Mouse (Mus musculus): ENCODE data around the gene Sp100. TPM values are rescaled to one million over a fixed set of nuclear protein-coding genes. Genes with fewer than 3 reads are reported as not detected.
A peak's percentile ranks its signal among the peaks of the same experiment; 100 is the strongest.

Gene Sp100
- polyA plus RNA-seq, 1 experiment from 2014 or later = 0.32 TPM

DNA sequence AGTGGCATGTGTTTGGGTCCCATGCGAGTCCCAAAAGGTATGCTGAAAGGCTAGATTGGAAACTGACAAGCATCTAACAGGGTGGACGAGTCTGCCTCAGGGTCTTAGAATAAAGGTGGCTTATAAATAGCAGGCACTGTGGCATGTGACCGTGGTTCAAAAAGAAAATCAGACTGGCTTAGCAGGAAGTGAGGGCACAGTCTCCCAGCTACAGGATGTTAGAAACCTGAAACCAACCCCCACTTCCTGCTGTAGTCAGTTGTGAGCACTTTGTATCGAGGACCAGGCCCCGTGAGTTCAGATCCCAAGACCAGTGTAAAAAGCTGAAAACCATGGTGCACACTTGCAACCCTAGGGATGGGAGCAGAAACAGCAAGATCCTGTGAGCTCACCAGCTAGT, 37.6 kb downstream of the Sp100 start:
- Histone ChIP-seq H3K36me3 (ENCODE audit: control insufficient read depth, insufficient read depth, low read length) (no peaks in the 10 kb centered on the region), H3K4me1 (ENCODE audit: control insufficient read depth, insufficient read depth, low read length) (no peaks in the 10 kb centered on the region), H3K4me3 (ENCODE audit: low read depth, low read length) (no peak overlapping the region), H3K27ac (ENCODE audit: low read depth, low read length) (no peak overlapping the region), H3K9me3 (replicated peaks; ENCODE audit: control insufficient read depth, low read length) (no peaks in the 10 kb centered on the region), H3K4me2 (ENCODE audit: low read length) (no peak overlapping the region), H3K9ac (ENCODE audit: low read length) (no peak overlapping the region), H3K27me3 (replicated peaks; ENCODE audit: control insufficient read depth, insufficient read depth, low read length) (no peaks in the 10 kb centered on the region)
- DNase-seq (ENCODE audit: low spot score) = no peak
- WGBS = 90% methylated on average over 5 of the region's 5 CpGs
- no peak for ATAC-seq

- Histone ChIP-seq H3K9me3 (replicated peaks; ENCODE audit: control insufficient read depth, low read length) (no peaks in the 10 kb centered on the region), H3K36me3 (ENCODE audit: control insufficient read depth, insufficient read depth, low read length) (no peaks in the 10 kb centered on the region), H3K4me2 (ENCODE audit: low read length) (no peak overlapping the region), H3K4me3 (ENCODE audit: low read depth, low read length) (no peak overlapping the region), H3K4me1 (ENCODE audit: control insufficient read depth, insufficient read depth, low read length) (no peaks in the 10 kb centered on the region), H3K27ac (ENCODE audit: low read depth, low read length) (no peak overlapping the region), H3K27me3 (replicated peaks; ENCODE audit: control insufficient read depth, insufficient read depth, low read length) (no peaks in the 10 kb centered on the region), H3K9ac (ENCODE audit: low read length) (no peak overlapping the region)
- 87% methylated on average over 3 of the region's 3 CpGs for WGBS
- ATAC-seq (no peak), DNase-seq (ENCODE audit: low spot score) (no peak)
Observed at GRCm38 (mm10) chr1:85690544-85690943, 40.8 kb downstream of the Sp100 start.

- Histone ChIP-seq H3K36me3 (ENCODE audit: control insufficient read depth, insufficient read depth, low read length) (no peaks in the 10 kb centered on the region), H3K9me3 (replicated peaks; ENCODE audit: control insufficient read depth, low read length) (no peaks in the 10 kb centered on the region), H3K4me3 (ENCODE audit: low read depth, low read length) (no peak overlapping the region), H3K27ac (ENCODE audit: low read depth, low read length) (no peak overlapping the region), H3K4me1 (ENCODE audit: control insufficient read depth, insufficient read depth, low read length) (no peaks in the 10 kb centered on the region), H3K9ac (ENCODE audit: low read length) (no peak overlapping the region), H3K4me2 (ENCODE audit: low read length) (no peak overlapping the region), H3K27me3 (replicated peaks; ENCODE audit: control insufficient read depth, insufficient read depth, low read length) (no peaks in the 10 kb centered on the region)
- WGBS = 94% methylated on average over 1 of the region's 1 CpGs
- ATAC-seq (no peak), DNase-seq (ENCODE audit: low spot score) (no peak)
Observed at GRCm38 (mm10) chr1:85692281-85692680, 42.5 kb downstream of the Sp100 start.

GRCm38 (mm10) chr1:85693280-85693679, 43.5 kb downstream of the Sp100 start:
- Histone ChIP-seq H3K9me3 (replicated peaks; ENCODE audit: control insufficient read depth, low read length) (no peaks in the 10 kb centered on the region), H3K9ac (ENCODE audit: low read length) (no peak overlapping the region), H3K36me3 (ENCODE audit: control insufficient read depth, insufficient read depth, low read length) (no peaks in the 10 kb centered on the region), H3K4me1 (ENCODE audit: control insufficient read depth, insufficient read depth, low read length) (no peaks in the 10 kb centered on the region), H3K27me3 (replicated peaks; ENCODE audit: control insufficient read depth, insufficient read depth, low read length) (no peaks in the 10 kb centered on the region), H3K4me2 (ENCODE audit: low read length) (no peak overlapping the region), H3K4me3 (ENCODE audit: low read depth, low read length) (no peak overlapping the region), H3K27ac (ENCODE audit: low read depth, low read length) (no peak overlapping the region)
- ATAC-seq (no peak), DNase-seq (ENCODE audit: low spot score) (no peak)
- 78% methylated on average over 3 of the region's 3 CpGs for WGBS

DNA sequence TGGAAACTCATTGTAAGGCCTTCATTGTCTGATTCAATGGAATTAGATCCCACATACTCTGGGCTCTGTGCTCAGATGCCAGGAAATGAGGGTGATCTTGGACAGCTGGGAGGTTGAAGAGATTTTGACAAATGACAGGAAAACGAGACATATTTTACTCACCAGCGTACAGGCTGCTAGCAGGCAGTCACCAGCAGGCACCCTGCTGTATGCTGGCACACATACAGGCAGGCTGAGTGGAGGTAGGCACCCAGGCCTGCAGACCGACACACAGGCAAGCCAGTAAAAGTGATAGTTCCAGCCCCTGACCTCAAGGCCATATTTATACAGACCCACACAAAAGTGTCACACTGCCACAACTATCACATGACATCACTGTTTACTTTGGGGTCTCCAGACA, 45.9 kb downstream of the Sp100 start:
- Histone ChIP-seq H3K4me1 (ENCODE audit: control insufficient read depth, insufficient read depth, low read length) (no peaks in the 10 kb centered on the region), H3K36me3 (ENCODE audit: control insufficient read depth, insufficient read depth, low read length) (no peaks in the 10 kb centered on the region), H3K4me3 (ENCODE audit: low read depth, low read length) (no peak overlapping the region), H3K27ac (ENCODE audit: low read depth, low read length) (no peak overlapping the region), H3K27me3 (replicated peaks; ENCODE audit: control insufficient read depth, insufficient read depth, low read length) (no peaks in the 10 kb centered on the region), H3K9ac (ENCODE audit: low read length) (no peak overlapping the region), H3K9me3 (replicated peaks; ENCODE audit: control insufficient read depth, low read length) (no peaks in the 10 kb centered on the region), H3K4me2 (ENCODE audit: low read length) (no peak overlapping the region)
- DNase-seq (ENCODE audit: low spot score) (no peak), ATAC-seq (no peak)
- 80% methylated on average over 3 of the region's 3 CpGs for WGBS

DNA sequence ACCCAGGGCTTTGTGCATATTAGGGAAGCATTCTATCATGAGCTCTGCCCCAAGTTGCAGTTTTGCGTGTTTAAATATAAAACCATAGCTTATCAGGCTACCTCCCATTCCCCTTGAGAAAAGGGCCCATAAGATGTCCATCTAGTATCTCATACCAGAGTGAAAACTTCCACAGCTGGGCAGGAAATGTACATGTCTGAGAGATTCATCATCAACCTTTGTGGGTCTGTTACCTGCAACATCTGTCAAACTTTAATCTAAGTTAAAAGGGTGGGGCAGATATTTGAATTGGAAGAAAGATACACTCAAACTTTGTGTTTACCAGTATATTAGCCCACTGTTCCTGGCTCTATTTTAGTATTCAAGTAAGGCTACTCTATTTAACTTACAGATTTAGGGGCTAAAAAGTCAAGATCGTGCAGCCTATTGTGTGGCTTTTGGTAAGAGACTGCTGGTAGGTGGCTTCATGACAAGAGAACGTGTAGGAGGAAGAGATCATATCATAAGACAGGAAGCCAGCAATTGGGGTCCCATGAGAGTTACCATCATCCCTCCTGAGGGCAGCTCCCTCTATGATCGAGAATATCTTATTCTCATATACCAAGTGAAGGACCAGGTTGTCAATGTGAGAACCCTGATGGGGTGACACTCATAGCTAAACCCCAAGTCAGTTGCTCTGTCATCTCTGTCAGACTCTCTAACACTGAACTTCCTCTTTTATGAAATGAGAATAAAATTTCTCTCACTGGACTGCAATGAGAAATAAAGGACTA, 48.1 kb downstream of the Sp100 start:
- no peaks in the 10 kb centered on the region for H3K9me3 ChIP-seq (replicated peaks; ENCODE audit: control insufficient read depth, low read length)
- H3K27ac ChIP-seq (ENCODE audit: low read depth, low read length) = no peak overlapping the region
- DNase-seq (ENCODE audit: low spot score) = no peak
- H3K4me2 ChIP-seq (ENCODE audit: low read length) = no peak overlapping the region
- ATAC-seq = no peak
- no peak overlapping the region for H3K9ac ChIP-seq (ENCODE audit: low read length)
- no peak overlapping the region for H3K4me3 ChIP-seq (ENCODE audit: low read depth, low read length)
- WGBS = 90% methylated on average over 4 of the region's 4 CpGs
- no peaks in the 10 kb centered on the region for H3K4me1 ChIP-seq (ENCODE audit: control insufficient read depth, insufficient read depth, low read length)
- H3K36me3 ChIP-seq (ENCODE audit: control insufficient read depth, insufficient read depth, low read length) = no peaks in the 10 kb centered on the region
- H3K27me3 ChIP-seq (replicated peaks; ENCODE audit: control insufficient read depth, insufficient read depth, low read length) = no peaks in the 10 kb centered on the region

- no peak overlapping the region for H3K4me3 ChIP-seq (ENCODE audit: low read depth, low read length)
- DNase-seq (ENCODE audit: low spot score) (no peak), ATAC-seq (no peak)
- WGBS = 72% methylated on average over 4 of the region's 4 CpGs
- no peak overlapping the region for H3K9ac ChIP-seq (ENCODE audit: low read length)
- no peak overlapping the region for H3K27ac ChIP-seq (ENCODE audit: low read depth, low read length)
- no peaks in the 10 kb centered on the region for H3K4me1 ChIP-seq (ENCODE audit: control insufficient read depth, insufficient read depth, low read length)
- no peaks in the 10 kb centered on the region for H3K36me3 ChIP-seq (ENCODE audit: control insufficient read depth, insufficient read depth, low read length)
- no peak overlapping the region for H3K4me2 ChIP-seq (ENCODE audit: low read length)
- no peaks in the 10 kb centered on the region for H3K27me3 ChIP-seq (replicated peaks; ENCODE audit: control insufficient read depth, insufficient read depth, low read length)
- H3K9me3 ChIP-seq (replicated peaks; ENCODE audit: control insufficient read depth, low read length) = no peaks in the 10 kb centered on the region
Observed at GRCm38 (mm10) chr1:85702531-85702930, 52.7 kb downstream of the Sp100 start.

GRCm38 (mm10) chr1:85703245-85704186, 53.7 kb downstream of the Sp100 start:
- ATAC-seq = peak; percentile 99
- Histone ChIP-seq H3K4me2 (ENCODE audit: low read length) (peak overlapping the region; percentile 42), H3K27ac (ENCODE audit: low read depth, low read length) (no peak overlapping the region), H3K4me1 (ENCODE audit: control insufficient read depth, insufficient read depth, low read length) (no peaks in the 10 kb centered on the region), H3K27me3 (replicated peaks; ENCODE audit: control insufficient read depth, insufficient read depth, low read length) (no peaks in the 10 kb centered on the region), H3K9me3 (replicated peaks; ENCODE audit: control insufficient read depth, low read length) (no peaks in the 10 kb centered on the region), H3K4me3 (ENCODE audit: low read depth, low read length) (peak overlapping the region; percentile 26), H3K9ac (ENCODE audit: low read length) (peak overlapping the region; percentile 44), H3K36me3 (ENCODE audit: control insufficient read depth, insufficient read depth, low read length) (no peaks in the 10 kb centered on the region)
- WGBS = 28% methylated on average over 22 of the region's 22 CpGs
- DNase-seq (ENCODE audit: low spot score) = peak; percentile 89

DNA sequence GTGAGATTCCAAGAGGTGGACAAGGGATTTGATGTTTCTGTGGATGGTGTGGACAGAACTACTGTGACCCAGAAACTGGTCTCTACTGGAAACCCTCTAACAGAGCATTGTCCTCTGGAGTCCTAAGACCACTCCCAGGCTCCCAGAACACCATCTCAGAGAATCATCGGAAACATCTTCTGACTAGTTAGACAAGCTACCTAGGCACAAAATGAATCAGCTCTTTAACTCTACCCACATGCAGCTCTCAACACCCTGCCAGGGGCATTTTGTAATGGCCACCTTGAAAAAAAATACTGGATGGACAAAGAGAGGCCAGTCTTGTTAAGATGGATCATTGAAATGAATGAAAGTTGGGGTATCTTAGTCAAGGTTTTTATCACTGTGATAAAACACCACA, 55.8 kb downstream of the Sp100 start:
- 100% methylated on average over 1 of the region's 1 CpGs for WGBS
- Histone ChIP-seq H3K9ac (ENCODE audit: low read length) (no peak overlapping the region), H3K4me3 (ENCODE audit: low read depth, low read length) (no peak overlapping the region), H3K36me3 (ENCODE audit: control insufficient read depth, insufficient read depth, low read length) (no peaks in the 10 kb centered on the region), H3K9me3 (replicated peaks; ENCODE audit: control insufficient read depth, low read length) (no peaks in the 10 kb centered on the region), H3K27ac (ENCODE audit: low read depth, low read length) (no peak overlapping the region), H3K4me2 (ENCODE audit: low read length) (no peak overlapping the region), H3K4me1 (ENCODE audit: control insufficient read depth, insufficient read depth, low read length) (no peaks in the 10 kb centered on the region), H3K27me3 (replicated peaks; ENCODE audit: control insufficient read depth, insufficient read depth, low read length) (no peaks in the 10 kb centered on the region)
- ATAC-seq (no peak), DNase-seq (ENCODE audit: low spot score) (no peak)

Measured in forebrain, embryonic 14.5 days (tissue).